Mouse (Mus musculus): Measurements from ENCODE around the gene St6galnac3. TPM values are rescaled to one million over a fixed set of nuclear protein-coding genes. Genes with fewer than 3 reads are reported as not detected.

The St6galnac3 gene
- total and polyA plus RNA-seq, 2 experiments from 2014 or later: 6.9 to 11.9 TPM

GRCm38 (mm10) chr3:153738421-153738820 lies 13.4 kb upstream of the St6galnac3 start:
- H3K4me2 ChIP-seq (ENCODE audit: low read depth, low read length, poor library complexity, severe bottlenecking): no peak overlapping the region
- no peaks in the 10 kb centered on the region for H3K9me3 ChIP-seq (ENCODE audit: low read length)
- WGBS: 34% methylated on average over 10 of the region's 10 CpGs
- no peak overlapping the region for H3K9ac ChIP-seq (replicated peaks; ENCODE audit: low read length, poor library complexity, severe bottlenecking)
- H3K27me3 ChIP-seq (ENCODE audit: insufficient read depth, low read length): no peaks in the 10 kb centered on the region
- no peak for DNase-seq (ENCODE audit: low spot score)
- no peak for ATAC-seq (ENCODE audit: low FRiP score)
- 0 out of 2 replicates have a peak, but pooled peaks cover 8% of the 10 kb centered on the region for H3K4me1 ChIP-seq (ENCODE audit: insufficient read depth, low read length)
- H3K36me3 ChIP-seq (ENCODE audit: insufficient read depth, low read length): no peaks in the 10 kb centered on the region
- H3K4me3 ChIP-seq (ENCODE audit: low read depth, low read length): no peak overlapping the region
- TF ChIP-seq CTCF (IDR thresholded peaks at IDR 0.05): no peak
- no peak overlapping the region for H3K27ac ChIP-seq (ENCODE audit: low read depth, low read length)

DNA sequence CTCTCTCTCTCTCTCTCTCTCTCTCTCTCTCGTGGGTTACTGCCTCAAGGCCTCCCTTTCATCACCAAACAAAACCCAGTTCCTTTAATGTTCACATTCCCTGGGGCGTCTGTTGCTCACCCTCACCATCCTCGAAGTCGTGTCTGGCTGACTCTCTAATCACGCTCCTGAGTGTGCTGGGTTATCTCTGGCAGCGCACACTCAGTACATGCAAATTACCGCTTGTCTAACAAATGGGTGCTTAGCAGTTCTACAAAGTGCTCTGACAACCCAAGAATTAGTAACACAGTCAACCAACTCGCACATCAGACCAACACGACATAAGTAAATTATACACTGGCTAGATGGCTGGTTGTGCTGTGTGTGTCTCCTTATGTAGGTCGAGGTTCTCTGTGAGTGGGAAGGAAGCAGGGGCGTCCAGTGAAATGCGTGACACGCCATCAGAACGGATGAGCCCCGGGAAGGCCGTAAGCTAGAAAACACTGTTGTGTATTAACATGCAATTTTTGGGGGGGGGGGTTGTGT lies 11.8 kb upstream of the St6galnac3 start:
- Histone ChIP-seq H3K27me3 (ENCODE audit: insufficient read depth, low read length) (no peaks in the 10 kb centered on the region), H3K4me1 (ENCODE audit: insufficient read depth, low read length) (0 out of 2 replicates have a peak, but pooled peaks cover 8% of the 10 kb centered on the region), H3K4me2 (ENCODE audit: low read depth, low read length, poor library complexity, severe bottlenecking) (no peak overlapping the region), H3K27ac (ENCODE audit: low read depth, low read length) (no peak overlapping the region), H3K36me3 (ENCODE audit: insufficient read depth, low read length) (no peaks in the 10 kb centered on the region), H3K4me3 (ENCODE audit: low read depth, low read length) (no peak overlapping the region), H3K9me3 (ENCODE audit: low read length) (no peaks in the 10 kb centered on the region), H3K9ac (replicated peaks; ENCODE audit: low read length, poor library complexity, severe bottlenecking) (no peak overlapping the region)
- no peak for TF ChIP-seq CTCF (IDR thresholded peaks at IDR 0.05)
- ATAC-seq (ENCODE audit: low FRiP score): no peak
- no peak for DNase-seq (ENCODE audit: low spot score)
- 57% methylated on average over 16 of the region's 16 CpGs for WGBS

DNA sequence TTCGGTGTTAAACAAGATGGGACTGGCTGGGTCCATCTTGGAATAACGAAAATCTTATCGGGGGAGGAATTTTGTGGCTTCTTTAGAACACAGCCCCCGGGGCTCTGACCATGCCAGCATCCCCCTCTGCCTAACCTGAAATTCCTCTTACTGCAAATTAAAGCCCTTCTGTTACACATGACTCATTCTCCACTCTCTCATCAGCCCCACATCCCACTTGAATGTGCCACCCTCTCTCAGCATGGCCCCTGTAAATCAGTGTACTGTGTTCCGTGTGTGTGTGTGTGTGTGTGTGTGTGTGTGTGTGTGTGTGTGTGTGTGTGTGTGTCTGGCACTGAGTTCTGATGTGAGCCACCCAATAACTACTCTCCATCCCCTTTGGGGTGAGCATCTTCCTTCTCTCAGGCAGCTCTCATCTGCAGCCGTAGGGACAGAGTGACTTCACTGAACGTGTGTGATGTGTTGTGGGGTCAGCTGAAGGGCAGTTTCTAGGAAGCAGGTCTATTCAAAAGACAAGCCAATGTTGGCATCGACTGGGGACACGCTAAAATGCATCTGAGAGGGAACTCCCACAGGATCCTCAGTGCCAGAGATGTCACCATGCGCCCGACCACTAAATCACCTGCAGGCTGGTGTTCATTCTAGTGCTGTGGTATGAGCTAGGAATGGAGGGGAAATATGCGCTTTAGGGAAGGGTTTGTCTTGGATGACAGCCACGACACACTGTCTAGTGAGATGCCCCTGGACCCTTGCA lies 11.0 kb upstream of the St6galnac3 start:
- no peaks in the 10 kb centered on the region for H3K36me3 ChIP-seq (ENCODE audit: insufficient read depth, low read length)
- no peaks in the 10 kb centered on the region for H3K9me3 ChIP-seq (ENCODE audit: low read length)
- no peak overlapping the region for H3K27ac ChIP-seq (ENCODE audit: low read depth, low read length)
- H3K4me2 ChIP-seq (ENCODE audit: low read depth, low read length, poor library complexity, severe bottlenecking): no peak overlapping the region
- no peaks in the 10 kb centered on the region for H3K27me3 ChIP-seq (ENCODE audit: insufficient read depth, low read length)
- no peak overlapping the region for H3K9ac ChIP-seq (replicated peaks; ENCODE audit: low read length, poor library complexity, severe bottlenecking)
- H3K4me3 ChIP-seq (ENCODE audit: low read depth, low read length): no peak overlapping the region
- 73% methylated on average over 13 of the region's 13 CpGs for WGBS
- ATAC-seq (ENCODE audit: low FRiP score): no peak
- 0 out of 2 replicates have a peak, but pooled peaks cover 8% of the 10 kb centered on the region for H3K4me1 ChIP-seq (ENCODE audit: insufficient read depth, low read length)
- no peak for TF ChIP-seq CTCF (IDR thresholded peaks at IDR 0.05)
- DNase-seq (ENCODE audit: low spot score): no peak

GRCm38 (mm10) chr3:153734741-153735140 lies 9.8 kb upstream of the St6galnac3 start:
- Histone ChIP-seq H3K27me3 (ENCODE audit: insufficient read depth, low read length) (no peaks in the 10 kb centered on the region), H3K4me1 (ENCODE audit: insufficient read depth, low read length) (0 out of 2 replicates have a peak, but pooled peaks cover 8% of the 10 kb centered on the region), H3K9me3 (ENCODE audit: low read length) (no peaks in the 10 kb centered on the region), H3K4me3 (ENCODE audit: low read depth, low read length) (no peak overlapping the region), H3K4me2 (ENCODE audit: low read depth, low read length, poor library complexity, severe bottlenecking) (no peak overlapping the region), H3K36me3 (ENCODE audit: insufficient read depth, low read length) (no peaks in the 10 kb centered on the region), H3K9ac (replicated peaks; ENCODE audit: low read length, poor library complexity, severe bottlenecking) (no peak overlapping the region), H3K27ac (ENCODE audit: low read depth, low read length) (no peak overlapping the region)
- DNase-seq (ENCODE audit: low spot score) (no peak), ATAC-seq (ENCODE audit: low FRiP score) (no peak)
- no peak for TF ChIP-seq CTCF (IDR thresholded peaks at IDR 0.05)
- 62% methylated on average over 10 of the region's 10 CpGs for WGBS

- Histone ChIP-seq H3K9ac (replicated peaks; ENCODE audit: low read length, poor library complexity, severe bottlenecking) (no peak overlapping the region), H3K27ac (ENCODE audit: low read depth, low read length) (no peak overlapping the region), H3K9me3 (ENCODE audit: low read length) (no peaks in the 10 kb centered on the region), H3K4me3 (ENCODE audit: low read depth, low read length) (no peak overlapping the region), H3K4me2 (ENCODE audit: low read depth, low read length, poor library complexity, severe bottlenecking) (no peak overlapping the region), H3K27me3 (ENCODE audit: insufficient read depth, low read length) (no peaks in the 10 kb centered on the region), H3K4me1 (ENCODE audit: insufficient read depth, low read length) (0 out of 2 replicates have a peak, but pooled peaks cover 8% of the 10 kb centered on the region), H3K36me3 (ENCODE audit: insufficient read depth, low read length) (no peaks in the 10 kb centered on the region)
- no peak for DNase-seq (ENCODE audit: low spot score)
- no peak for ATAC-seq (ENCODE audit: low FRiP score)
- WGBS: 96% methylated on average over 4 of the region's 4 CpGs
- no peak for TF ChIP-seq CTCF (IDR thresholded peaks at IDR 0.05)
Observed at GRCm38 (mm10) chr3:153733364-153734159, 8.6 kb upstream of the St6galnac3 start.

Measured in midbrain, postnatal 0 days (tissue).